Mouse (Mus musculus) central nervous system, embryonic 14 days (tissue): ENCODE measurements around the gene Olfr1241. TPM values are rescaled to one million over a fixed set of nuclear protein-coding genes. Genes with fewer than 3 reads are reported as not detected.

Experiments
- polyA plus RNA-seq: library from polyadenylated mRNA; depleted of rRNA; stranded (reverse); fragments of >200 nt; gene quantifications from 2 replicates; pipeline ENCODE4 v1.2.3, GENCODE M21; 2012; rRNA removed

The Olfr1241 gene
- polyA plus RNA-seq = not detected in 2 replicates

GRCm38 (mm10) chr2:89487026-89487425, at the start of gene Olfr1241:
Gene Olfr1241 (minus strand): TSS chr2:89487126.

GRCm38 (mm10) chr2:89531387-89531786, 44.5 kb upstream of the Olfr1241 start, which contains the start of gene Olfr1243:
Gene Olfr1243 (minus strand): TSS chr2:89531487.

GRCm38 (mm10) chr2:89498235-89498634, 11.3 kb upstream of the Olfr1241 start, which contains the start of gene Olfr1242:
Gene Olfr1242 (minus strand): TSS chr2:89498335.

DNA sequence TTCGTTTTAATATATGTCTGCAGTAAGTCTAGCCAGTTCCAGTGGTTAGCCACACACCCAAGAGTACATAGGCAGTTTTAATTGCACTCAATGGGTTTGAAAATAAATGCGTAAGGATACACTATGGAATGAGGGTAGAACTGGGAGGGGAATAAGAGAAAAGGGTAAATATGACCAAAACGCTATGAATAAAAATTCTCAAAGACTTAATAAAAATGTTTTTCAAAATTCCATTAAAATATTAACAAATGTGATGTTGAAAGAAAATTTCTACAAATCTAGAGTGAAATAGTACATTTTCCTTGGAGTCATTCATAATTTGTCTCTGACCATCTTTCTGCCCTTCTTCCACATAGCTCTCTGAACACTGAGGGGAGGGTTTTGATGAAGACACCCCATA, 44.0 kb downstream of the Olfr1241 start, which contains the start of gene Olfr1240:
Olfr1240 (minus strand) TSS at position 101 of the 400 bp plus-strand sequence.

Other genes with a start within 250 kb of the Olfr1241 start
- gene Olfr1228, start 233.1 kb downstream of the Olfr1241 start, polyA plus RNA-seq = not detected in 2 replicates
- gene Olfr1229, start 199.1 kb downstream of the Olfr1241 start, polyA plus RNA-seq = not detected in 2 replicates
- not detected in 2 replicates for gene Olfr1230, start 189.9 kb downstream of the Olfr1241 start, polyA plus RNA-seq
- gene Olfr1231, start 180.1 kb downstream of the Olfr1241 start, polyA plus RNA-seq = not detected in 2 replicates
- gene Olfr1232, start 157.5 kb downstream of the Olfr1241 start, polyA plus RNA-seq = not detected in 2 replicates
- not detected in 2 replicates for gene Olfr1233, start 144.7 kb downstream of the Olfr1241 start, polyA plus RNA-seq
- gene Olfr1234, start 122.3 kb downstream of the Olfr1241 start, polyA plus RNA-seq = not detected in 2 replicates
- gene Olfr1238, start 77.5 kb downstream of the Olfr1241 start, polyA plus RNA-seq = not detected in 2 replicates
- not detected in 2 replicates for gene Olfr1239, start 66.7 kb downstream of the Olfr1241 start, polyA plus RNA-seq
- gene Olfr1240, start 44.1 kb downstream of the Olfr1241 start, polyA plus RNA-seq = not detected in 2 replicates
- gene Olfr1242, start 11.2 kb upstream of the Olfr1241 start, polyA plus RNA-seq = not detected in 2 replicates
- gene Olfr1243, start 44.4 kb upstream of the Olfr1241 start, polyA plus RNA-seq = not detected in 2 replicates
- not detected in 2 replicates for gene Olfr1245, start 91.3 kb upstream of the Olfr1241 start, polyA plus RNA-seq
- gene Olfr1246, start 106.0 kb upstream of the Olfr1241 start, polyA plus RNA-seq = not detected in 2 replicates
- gene Olfr1247, start 127.0 kb upstream of the Olfr1241 start, polyA plus RNA-seq = not detected in 2 replicates
- not detected in 2 replicates for gene Olfr1248, start 131.1 kb upstream of the Olfr1241 start, polyA plus RNA-seq
- not detected in 2 replicates for gene Olfr1249, start 147.9 kb upstream of the Olfr1241 start, polyA plus RNA-seq
- gene Olfr1250, start 174.3 kb upstream of the Olfr1241 start, polyA plus RNA-seq = 0.01 TPM in 1 of 2 replicates, not detected in the other
- not detected in 2 replicates for gene Olfr1251, start 184.8 kb upstream of the Olfr1241 start, polyA plus RNA-seq
- gene Olfr1252, start 237.9 kb upstream of the Olfr1241 start, polyA plus RNA-seq = not detected in 2 replicates